Mouse (Mus musculus): ENCODE measurements around the gene Blnk.

The Blnk gene

GRCm38 (mm10) chr19:40964936-40965850 is 29.1 kb downstream of the Blnk start:
- in situ Hi-C loops (cut with MboI, MseI): no loop called here

GRCm38 (mm10) chr19:40964367-40964891 is 29.9 kb downstream of the Blnk start:
- in situ Hi-C loops (cut with MboI, MseI): no loop called here

DNA sequence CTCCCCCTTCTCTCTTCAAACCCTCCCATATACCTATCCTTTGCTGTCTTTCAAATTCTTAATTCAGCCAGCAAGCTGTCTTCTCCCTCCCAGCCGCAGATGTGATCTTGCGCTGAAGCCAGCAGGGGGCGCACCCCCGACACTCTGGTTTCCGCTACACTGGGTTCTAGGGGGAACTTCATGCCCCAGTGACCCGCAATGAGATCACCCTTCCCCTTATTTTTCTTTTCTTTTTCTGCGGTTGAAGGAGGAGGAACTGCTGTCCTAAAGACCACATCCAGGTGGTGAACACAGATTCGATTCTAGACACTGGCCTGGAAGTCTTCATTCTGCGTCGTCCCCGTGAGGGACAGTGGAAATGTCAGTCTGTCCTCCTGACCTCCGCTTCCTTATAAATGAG is 31.3 kb downstream of the Blnk start:
- in situ Hi-C loops (cut with MboI, MseI): no loop called here

DNA sequence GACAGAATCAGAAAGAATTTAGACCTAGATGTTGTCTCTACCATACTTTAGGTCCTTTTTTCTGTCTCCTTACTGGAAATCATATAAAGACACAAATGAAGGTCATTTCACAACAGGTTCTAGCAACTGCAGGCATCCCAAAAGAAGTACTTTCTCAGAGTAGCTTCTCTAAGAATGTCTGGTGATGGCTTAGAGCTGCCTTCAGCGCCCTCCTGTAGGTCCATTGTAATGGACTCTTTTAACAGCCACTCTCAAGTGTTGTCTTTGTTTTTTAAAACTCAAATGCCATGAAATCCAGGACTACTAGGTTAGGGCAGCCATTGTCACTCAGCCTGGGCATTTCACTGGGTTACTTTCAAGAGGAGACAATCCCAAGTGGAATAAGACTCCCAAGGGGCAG is 35.4 kb downstream of the Blnk start:
- in situ Hi-C loops (cut with MboI, MseI): no loop called here

DNA sequence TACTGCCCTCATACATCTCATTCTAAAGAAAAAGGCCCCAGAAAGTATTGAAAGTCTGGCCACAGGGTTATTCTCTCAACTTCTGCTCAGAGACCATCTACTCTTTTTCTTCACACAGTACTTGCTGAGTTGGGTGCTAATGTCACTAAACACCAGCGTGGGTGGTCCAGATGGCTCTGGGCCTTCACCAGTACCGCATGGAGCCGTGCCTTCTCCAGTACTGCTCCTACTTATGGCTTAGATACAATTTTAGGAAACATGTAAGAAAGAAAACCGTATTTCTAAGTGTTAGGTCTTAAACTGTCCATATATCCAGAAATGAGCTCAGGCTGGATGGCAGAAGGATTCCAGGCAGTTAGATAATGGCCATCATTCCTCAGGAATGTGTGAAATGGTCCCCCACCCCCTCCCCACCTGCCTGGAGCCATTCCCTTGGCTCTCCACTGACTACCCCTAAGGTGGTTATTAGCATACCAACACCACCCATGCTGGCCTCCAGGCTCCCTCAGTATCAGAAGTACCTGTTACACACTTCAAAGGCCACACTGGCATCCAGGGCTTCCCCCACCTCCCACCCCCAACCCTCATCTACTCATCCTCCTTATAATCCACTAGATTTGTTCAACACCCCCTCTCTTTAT is 47.3 kb downstream of the Blnk start:
- in situ Hi-C loops (cut with MboI, MseI): no loop called here

- in situ Hi-C loops (cut with MboI, MseI): no loop called here
Observed at GRCm38 (mm10) chr19:40943552-40943951, 50.8 kb downstream of the Blnk start.

DNA sequence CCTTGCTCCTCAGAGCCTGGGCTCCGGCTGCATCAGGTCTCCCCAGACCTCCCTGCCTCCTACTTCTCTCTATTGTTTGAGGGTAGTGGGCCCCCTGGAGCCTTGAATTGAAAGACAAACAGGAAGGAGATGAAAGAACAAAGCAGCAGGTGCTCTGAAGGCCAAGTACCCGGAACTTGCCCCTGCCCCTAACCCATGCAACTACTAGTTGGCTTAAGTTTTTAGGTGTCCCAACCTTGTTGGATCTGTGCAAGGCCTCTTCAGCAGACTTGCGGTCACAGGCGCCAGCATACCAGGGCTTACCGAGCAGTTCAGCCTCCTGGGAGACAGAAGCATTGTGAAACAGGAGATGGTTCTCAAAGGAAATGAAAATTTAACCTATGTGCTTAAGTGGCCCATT is 58.3 kb downstream of the Blnk start:
- in situ Hi-C loops (cut with MboI, MseI): no loop called here

DNA sequence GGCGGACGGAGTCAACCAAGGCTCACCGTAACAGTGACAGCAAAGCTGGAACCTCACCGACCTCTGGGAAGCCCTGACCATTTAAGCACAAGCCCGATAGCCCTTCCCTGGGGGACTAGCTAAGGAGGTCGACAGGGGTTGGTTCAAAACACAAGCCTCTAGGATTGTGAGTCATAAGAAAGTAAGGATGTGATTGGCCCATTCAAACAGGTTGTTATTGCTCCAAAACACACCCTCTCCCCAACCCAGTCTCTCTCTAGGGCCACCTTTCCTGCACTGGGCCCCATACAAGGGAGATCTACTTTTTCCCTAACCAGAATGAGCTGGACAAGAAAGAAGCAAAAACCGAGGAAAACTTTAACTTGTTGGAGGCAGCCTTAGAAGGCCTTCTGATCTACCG is 59.0 kb downstream of the Blnk start:
- in situ Hi-C loops (cut with MboI, MseI): no loop called here

DNA sequence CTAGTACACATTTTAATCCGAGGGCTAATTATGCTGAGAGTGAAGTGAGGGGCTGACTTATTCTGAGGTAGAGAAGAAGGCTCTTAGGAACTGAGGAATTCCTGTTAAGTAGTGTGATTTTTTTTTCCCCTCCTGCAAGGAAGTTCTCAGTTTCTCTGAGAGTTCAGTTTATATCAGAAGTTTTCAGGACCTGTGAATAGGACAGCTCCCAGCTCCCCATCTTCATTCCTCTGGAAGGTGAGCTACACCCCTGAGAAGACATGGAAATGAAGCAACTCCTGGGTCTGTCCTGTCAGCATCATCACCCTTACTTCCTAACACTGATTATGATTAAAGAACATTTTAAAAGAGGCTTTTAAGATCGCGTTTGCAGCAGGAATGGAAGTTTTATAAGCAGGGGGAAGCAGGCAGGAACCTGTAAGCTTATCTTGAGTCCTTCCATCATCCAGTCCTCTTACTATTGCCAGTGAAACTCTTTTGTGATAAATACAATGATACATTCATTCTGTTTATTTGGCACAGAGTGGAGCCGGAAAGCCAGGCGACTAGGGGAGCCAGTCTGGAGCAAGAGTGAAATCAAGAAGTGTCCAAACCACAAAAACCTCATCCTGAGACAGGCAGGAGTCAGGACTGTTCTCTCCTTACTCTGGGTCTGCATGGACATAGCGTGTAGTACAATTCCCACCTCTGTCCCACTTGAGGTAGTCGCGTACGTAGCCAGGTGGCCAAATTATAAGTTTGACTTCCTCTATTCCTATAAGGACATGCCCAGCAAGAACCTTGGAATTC is 62.6 kb downstream of the Blnk start:
- in situ Hi-C loops (cut with MboI, MseI): no loop called here

DNA sequence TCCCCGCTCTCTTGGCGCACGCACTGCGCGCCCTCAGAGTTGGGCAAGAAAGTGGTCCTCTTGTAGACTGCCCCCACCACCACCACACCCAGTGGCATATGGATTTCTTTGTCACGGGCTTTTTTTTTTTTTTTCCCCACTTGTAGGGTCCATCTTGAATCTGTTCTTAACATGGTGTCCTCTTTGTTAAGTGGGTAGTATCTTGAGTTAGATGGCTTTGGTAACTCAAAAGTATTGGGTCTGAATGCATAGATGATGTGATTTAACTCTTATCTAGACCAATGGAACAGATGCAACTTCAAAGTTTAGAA is 99.0 kb downstream of the Blnk start:
- in situ Hi-C loops (cut with MboI, MseI): no loop called here

DNA sequence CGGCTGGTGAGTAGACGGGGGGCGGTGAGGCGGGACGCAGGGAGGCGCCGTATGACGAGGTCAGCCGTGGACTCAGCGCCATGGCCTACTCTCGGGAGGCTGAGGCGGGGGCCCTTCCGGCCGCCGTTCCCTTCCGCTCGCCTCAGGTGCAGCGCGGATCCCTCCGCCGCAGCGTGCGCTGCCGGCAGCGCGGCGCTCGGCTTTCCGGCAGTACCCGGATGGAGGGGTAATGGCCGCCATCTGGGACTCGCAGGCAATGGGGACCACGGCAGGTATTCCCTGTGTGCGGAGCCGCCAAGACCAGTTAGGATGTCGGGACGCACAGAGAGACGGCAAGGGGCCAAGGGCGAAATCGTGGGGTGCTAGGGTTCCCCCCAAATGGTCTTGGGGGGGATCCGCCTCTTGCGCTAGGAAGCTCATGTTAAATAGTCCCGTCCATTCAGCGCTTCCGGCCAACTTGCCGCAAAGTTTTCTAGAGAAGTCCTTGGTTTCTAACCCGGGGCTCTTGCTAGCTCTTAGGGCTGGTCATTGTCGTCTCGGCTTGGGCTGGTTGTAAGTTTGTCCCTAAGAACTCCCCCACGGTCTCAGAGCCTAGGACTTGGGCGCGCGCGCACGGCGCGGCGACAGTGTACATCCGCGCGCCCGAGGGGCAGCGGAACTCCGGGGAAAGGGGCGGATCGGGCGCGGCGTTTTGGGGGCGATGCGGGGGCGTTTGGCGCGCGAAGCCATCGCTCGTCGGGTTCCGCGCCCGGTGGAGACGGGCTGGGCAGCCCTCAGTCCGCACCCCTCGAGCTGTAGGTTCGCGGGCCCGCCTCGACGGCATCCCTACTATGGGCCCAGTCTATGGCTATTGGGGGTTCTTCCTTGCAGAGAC is 99.6 kb downstream of the Blnk start, which contains the start of gene Zfp518a:
Gene Zfp518a, plus strand, starts transcription at position 187 of the 874 bp plus-strand sequence.
- in situ Hi-C loops (cut with MboI, MseI): no loop called here

- in situ Hi-C loops (cut with MboI, MseI): no loop called here
Observed at GRCm38 (mm10) chr19:40894071-40894506, 100.2 kb downstream of the Blnk start.

GRCm38 (mm10) chr19:40888887-40889286 is 105.4 kb downstream of the Blnk start:
- in situ Hi-C loops (cut with MboI, MseI): no loop called here

- in situ Hi-C loops (cut with MboI, MseI): no loop called here
Observed at GRCm38 (mm10) chr19:40881700-40882099, 112.6 kb downstream of the Blnk start.
